Mouse (Mus musculus) hindbrain, embryonic 13.5 days (tissue): Measurements from ENCODE around the gene Rab6b. TPM values are rescaled to one million over a fixed set of nuclear protein-coding genes. Genes with fewer than 3 reads are reported as not detected.

Experiments
- ATAC-seq: fragments of 200-750 bp; cut with Nextera tagmentation; 2 replicates; pipeline ENCODE4 v1.8.0; 2017; ENCODE audit warnings: moderate TSS enrichment; ENCODE audit not compliant: low FRiP score
- H3K27ac ChIP-seq: fragments of 300-500 bp; sonication (generic); 2 replicates; pipeline ENCODE4 v1.5.1; 2015; ENCODE audit warnings: inconsistent platforms, mild to moderate bottlenecking, moderate library complexity
- H3K27me3 ChIP-seq: fragments of 300-500 bp; sonication (generic); 2 replicates; pipeline ENCODE4 v1.6.1; 2015; ENCODE audit warnings: mild to moderate bottlenecking, inconsistent platforms
- H3K36me3 ChIP-seq: fragments of 300-500 bp; sonication (generic); 2 replicates; pipeline ENCODE4 v1.6.1; 2015; ENCODE audit warnings: mild to moderate bottlenecking, inconsistent platforms
- H3K4me1 ChIP-seq: fragments of 300-500 bp; sonication (generic); replicated peaks from 2 replicates; pipeline ENCODE4 v1.6.1; 2015; ENCODE audit warnings: inconsistent platforms
- H3K4me2 ChIP-seq: fragments of 300-500 bp; sonication (generic); 2 replicates; pipeline ENCODE4 v1.6.1; 2015; ENCODE audit warnings: inconsistent platforms, mild to moderate bottlenecking, moderate library complexity
- H3K4me3 ChIP-seq: fragments of 300-500 bp; sonication (generic); 2 replicates; pipeline ENCODE4 v1.5.1; 2015; ENCODE audit warnings: mild to moderate bottlenecking, inconsistent platforms
- H3K9ac ChIP-seq: fragments of 300-500 bp; sonication (generic); 2 replicates; pipeline ENCODE4 v1.6.1; 2015; ENCODE audit warnings: mild to moderate bottlenecking, inconsistent platforms
- H3K9me3 ChIP-seq: fragments of 300-500 bp; sonication (generic); 2 replicates; pipeline ENCODE4 v1.6.1; 2016; ENCODE audit warnings: inconsistent platforms
- WGBS: fragments of 180-500 bp; shearing (Covaris S2); methylation state at CpG from one replicate; pipeline ENCODE4 v1.1.7; 2015; 5-methylcytosine and 5-hydroxymethylcytosine counted together
- polyA plus RNA-seq: library from polyadenylated mRNA; unstranded; fragments of >200 nt; fragmentation: Nextera tagmentation; extraction: Ambion mirVana; gene quantifications from 2 replicates; pipeline ENCODE4 v1.2.1, GENCODE M21; 2015

The Rab6b gene
- polyA plus RNA-seq, 1 experiment from 2014 or later, result 80.2 TPM

DNA sequence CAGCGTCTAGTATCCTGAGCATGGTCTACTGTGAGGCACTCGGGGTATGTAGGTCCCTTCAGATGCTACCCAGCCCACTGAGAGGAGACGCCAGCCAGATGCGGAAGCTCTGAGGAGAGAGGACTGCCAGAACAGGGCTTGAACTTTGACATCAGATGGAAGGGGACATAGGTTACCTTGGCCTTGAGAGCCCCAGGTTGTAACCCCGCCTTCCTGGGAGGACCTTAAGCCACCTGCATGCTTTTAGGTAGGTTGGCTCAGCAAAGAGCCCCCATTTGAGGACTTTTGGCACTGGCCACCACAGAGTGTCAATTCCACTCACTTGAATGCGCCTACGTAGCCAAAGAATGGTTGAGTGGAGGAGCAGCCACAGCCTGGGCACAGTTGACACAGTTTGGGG lies 113.1 kb downstream of the Rab6b start:
- H3K4me1 ChIP-seq, result no peaks in the 10 kb centered on the region; the same call in 1 of the 2 replicates
- no peak for ATAC-seq

DNA sequence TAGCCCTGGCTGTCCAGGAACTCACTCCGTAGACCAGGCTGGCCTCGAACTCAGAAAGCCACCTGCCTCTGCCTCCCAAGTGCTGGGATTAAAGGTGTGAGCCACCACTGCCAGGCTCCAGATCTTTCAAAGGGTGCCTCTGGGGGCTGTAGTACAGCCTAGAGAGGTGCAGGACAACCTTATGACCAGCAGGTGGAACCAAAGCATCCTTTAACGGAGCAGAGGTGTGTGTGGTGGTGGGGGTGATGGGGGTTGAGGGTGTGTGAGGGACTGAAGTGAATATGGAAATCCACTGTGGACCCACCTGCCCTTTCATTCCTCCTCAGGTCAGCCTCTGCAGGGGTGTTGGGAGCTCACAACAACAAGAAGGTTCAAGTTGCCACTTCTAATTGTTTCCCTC lies 113.9 kb downstream of the Rab6b start:
- no peak for ATAC-seq
- no peak overlapping the region for H3K9ac ChIP-seq
- peaks cover 5% of the 10 kb centered on the region for H3K4me1 ChIP-seq
- no peak overlapping the region for H3K27ac ChIP-seq
- H3K4me2 ChIP-seq, result no peak overlapping the region
- no peak overlapping the region for H3K4me3 ChIP-seq
- no peaks in the 10 kb centered on the region for H3K36me3 ChIP-seq
- H3K9me3 ChIP-seq, result no peaks in the 10 kb centered on the region
- 65% methylated on average over 3 of the region's 3 CpGs for WGBS
- no peaks in the 10 kb centered on the region for H3K27me3 ChIP-seq

More for the DNA sequence above, 113.1 kb downstream of the Rab6b start:
- no peak overlapping the region for H3K27ac ChIP-seq
- 94% methylated on average over 7 of the region's 7 CpGs for WGBS
- H3K9ac ChIP-seq, result no peak overlapping the region
- no peaks in the 10 kb centered on the region for H3K27me3 ChIP-seq
- H3K4me3 ChIP-seq, result no peak overlapping the region
- no peaks in the 10 kb centered on the region for H3K36me3 ChIP-seq
- no peaks in the 10 kb centered on the region for H3K9me3 ChIP-seq
- no peak overlapping the region for H3K4me2 ChIP-seq

GRCm38 (mm10) chr9:103226806-103227205 lies 115.2 kb downstream of the Rab6b start:
- no peak for ATAC-seq
- H3K9ac ChIP-seq, result no peak overlapping the region
- H3K4me2 ChIP-seq, result no peak overlapping the region
- WGBS, result 94% methylated on average over 15 of the region's 15 CpGs
- no peak overlapping the region for H3K27ac ChIP-seq
- H3K4me1 ChIP-seq, result peaks cover 8% of the 10 kb centered on the region
- no peaks in the 10 kb centered on the region for H3K36me3 ChIP-seq
- no peak overlapping the region for H3K4me3 ChIP-seq
- no peaks in the 10 kb centered on the region for H3K27me3 ChIP-seq
- no peaks in the 10 kb centered on the region for H3K9me3 ChIP-seq

- H3K4me3 ChIP-seq, result no peak overlapping the region
- no peak overlapping the region for H3K27ac ChIP-seq
- WGBS, result 90% methylated on average over 16 of the region's 16 CpGs
Measured at GRCm38 (mm10) chr9:103227760-103228159, 116.2 kb downstream of the Rab6b start.

GRCm38 (mm10) chr9:103228370-103229003 lies 116.9 kb downstream of the Rab6b start:
- Histone ChIP-seq H3K27ac (no peak overlapping the region), H3K4me1 (peaks cover 8% of the 10 kb centered on the region), H3K27me3 (no peaks in the 10 kb centered on the region), H3K9me3 (no peaks in the 10 kb centered on the region), H3K4me3 (no peak overlapping the region), H3K36me3 (no peaks in the 10 kb centered on the region), H3K4me2 (no peak overlapping the region), H3K9ac (no peak overlapping the region)
- 83% methylated on average over 13 of the region's 13 CpGs for WGBS
- no peak for ATAC-seq

More at GRCm38 (mm10) chr9:103227760-103228159, 116.2 kb downstream of the Rab6b start:
- ATAC-seq, result no peak
- peaks cover 8% of the 10 kb centered on the region for H3K4me1 ChIP-seq
- no peak overlapping the region for H3K9ac ChIP-seq
- H3K36me3 ChIP-seq, result no peaks in the 10 kb centered on the region
- no peaks in the 10 kb centered on the region for H3K27me3 ChIP-seq
- H3K9me3 ChIP-seq, result no peaks in the 10 kb centered on the region
- H3K4me2 ChIP-seq, result no peak overlapping the region

DNA sequence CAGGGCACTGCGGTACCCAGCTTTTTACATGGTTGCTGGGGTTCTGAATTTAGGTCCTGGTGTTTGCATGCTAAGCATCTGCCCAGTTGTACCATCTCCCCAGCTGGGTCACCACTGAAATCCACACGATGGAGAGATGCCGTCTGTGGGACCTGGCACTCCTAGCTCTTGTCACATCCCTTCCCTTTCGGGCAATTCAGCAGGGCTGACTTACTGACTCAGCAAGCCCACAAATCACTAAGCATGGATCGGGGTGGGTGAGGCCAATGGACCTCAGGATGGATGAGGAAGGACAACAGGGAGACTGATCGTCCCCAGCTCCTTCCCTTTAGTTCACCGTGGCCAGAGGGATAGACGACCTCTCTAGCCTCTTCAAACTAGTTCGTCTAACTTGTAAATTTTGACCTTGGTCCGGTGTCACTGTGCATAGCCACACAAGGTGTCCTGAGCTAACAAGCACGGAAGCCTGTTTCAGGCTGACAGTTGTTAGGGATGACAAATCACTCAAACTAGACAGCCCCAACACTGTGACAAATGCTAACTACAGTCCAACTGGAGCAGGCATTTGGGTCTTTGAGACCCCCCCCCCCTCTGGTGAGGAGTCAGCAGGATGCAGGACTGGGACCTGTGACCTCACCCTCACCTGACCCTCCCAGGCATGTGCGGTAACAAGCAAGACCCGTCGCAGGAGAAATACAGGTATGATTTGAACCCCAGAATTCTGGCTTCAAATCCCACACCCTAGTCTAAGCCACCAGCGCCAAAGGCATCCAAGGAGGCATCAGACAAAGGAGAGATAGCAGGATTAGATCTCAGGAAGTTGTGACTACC lies 117.7 kb downstream of the Rab6b start:
- Histone ChIP-seq H3K4me1 (peaks cover 8% of the 10 kb centered on the region), H3K4me2 (peak overlapping the region; percentile 1; the same call in 1 of the 2 replicates), H3K27me3 (no peaks in the 10 kb centered on the region), H3K9ac (no peak overlapping the region), H3K27ac (no peak overlapping the region), H3K36me3 (no peaks in the 10 kb centered on the region), H3K4me3 (no peak overlapping the region), H3K9me3 (no peaks in the 10 kb centered on the region)
- WGBS, result 88% methylated on average over 15 of the region's 15 CpGs
- ATAC-seq, result no peak

DNA sequence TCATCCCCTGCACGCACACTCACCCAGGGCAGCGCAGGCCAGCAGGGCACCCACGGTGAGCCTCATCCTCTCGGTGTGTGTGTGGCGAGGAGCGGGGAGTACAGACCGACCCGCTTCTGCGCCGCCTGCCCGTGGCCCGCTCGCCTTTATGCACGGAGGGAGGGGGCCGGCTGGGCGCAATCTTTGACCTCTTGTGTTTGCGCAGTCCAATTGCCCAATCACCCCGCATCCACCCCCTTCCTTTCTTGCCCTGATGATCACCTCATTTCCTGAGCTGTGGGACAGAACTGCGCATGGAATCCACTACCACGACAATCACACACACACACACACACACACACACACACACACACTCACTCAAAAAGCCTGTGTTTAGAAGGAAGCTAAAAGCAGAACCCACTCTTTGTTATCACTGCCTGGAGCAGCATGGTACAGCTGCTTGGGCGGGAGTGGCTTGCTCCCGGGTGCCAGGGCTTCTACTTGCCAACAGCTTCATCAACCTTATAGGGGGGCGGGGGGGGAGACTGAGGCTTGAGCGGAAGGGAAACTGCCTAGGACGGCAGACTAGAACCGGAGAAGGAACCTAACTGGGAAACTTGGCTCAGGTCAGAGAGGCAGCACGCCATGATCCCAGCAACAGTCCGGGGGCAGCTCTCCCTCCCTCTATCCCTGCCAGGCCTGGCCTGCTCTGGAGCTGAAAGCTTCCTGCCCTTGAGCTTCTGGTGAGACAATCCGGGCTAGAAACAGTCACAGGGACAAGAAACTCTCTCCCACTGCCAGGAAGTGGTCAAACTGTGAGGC lies 118.8 kb downstream of the Rab6b start, which contains the start of the genes Gm20425 and Trf:
Gene Gm20425 (minus strand): TSS at position 157 of the 801 bp plus-strand sequence.
Gene Trf (minus strand): TSS at position 294 of the 801 bp plus-strand sequence.
- 51% methylated on average over 28 of the region's 29 CpGs for WGBS
- H3K27ac ChIP-seq, result peak within 1 kb of the TSS; percentile 70
- no peaks in the 10 kb centered on the region for H3K36me3 ChIP-seq
- peak within 1 kb of the TSS; percentile 61 for H3K9ac ChIP-seq
- no peaks in the 10 kb centered on the region for H3K9me3 ChIP-seq
- peaks cover 13% of the 10 kb centered on the region for H3K4me1 ChIP-seq
- ATAC-seq, result peak; percentile 60; the same call in 1 of the 2 replicates
- peak within 1 kb of the TSS; percentile 41 for H3K4me2 ChIP-seq
- no peaks in the 10 kb centered on the region for H3K27me3 ChIP-seq
- H3K4me3 ChIP-seq, result no peak within 1 kb of the TSS

DNA sequence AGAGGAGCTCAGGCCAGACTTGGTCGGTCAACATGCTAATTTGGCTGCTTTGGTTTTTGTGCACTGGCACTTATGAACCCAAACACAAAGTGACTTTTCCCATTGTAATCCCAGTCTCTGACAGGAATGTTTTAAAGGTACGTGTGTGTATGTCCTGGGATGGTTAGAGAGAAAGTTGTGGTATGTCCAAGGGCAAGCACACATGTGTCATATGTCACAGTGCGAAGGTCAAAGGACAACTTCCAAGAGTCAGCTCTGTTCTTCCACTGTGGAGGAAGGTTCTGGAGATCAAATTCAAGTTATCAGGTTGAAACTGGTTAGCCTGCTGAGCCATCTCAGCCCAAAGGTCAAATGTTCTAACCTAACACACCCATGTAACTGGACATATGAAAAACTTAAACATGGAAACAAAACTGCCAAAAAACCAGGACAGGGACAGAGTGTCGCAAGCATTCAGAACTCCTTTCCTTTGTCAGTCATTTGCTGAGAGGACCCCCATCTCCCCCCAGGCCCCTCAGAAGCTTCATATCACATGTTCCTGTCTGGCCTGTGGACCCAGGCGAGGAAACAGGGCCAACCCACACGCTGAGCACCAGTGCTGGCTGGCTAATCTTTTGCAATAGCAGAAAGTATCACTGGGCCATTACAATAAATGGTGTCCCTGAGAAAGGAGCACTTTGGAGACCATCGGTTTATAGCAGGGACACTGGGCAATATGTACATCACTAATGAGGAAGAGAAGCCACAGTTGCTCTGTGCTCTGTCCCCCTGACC lies 120.8 kb downstream of the Rab6b start:
- Histone ChIP-seq H3K27me3 (no peaks in the 10 kb centered on the region), H3K4me3 (no peak overlapping the region), H3K9me3 (no peaks in the 10 kb centered on the region), H3K9ac (no peak overlapping the region), H3K36me3 (no peaks in the 10 kb centered on the region), H3K27ac (no peak overlapping the region), H3K4me2 (no peak overlapping the region), H3K4me1 (peaks cover 13% of the 10 kb centered on the region)
- 89% methylated on average over 7 of the region's 7 CpGs for WGBS
- no peak for ATAC-seq

DNA sequence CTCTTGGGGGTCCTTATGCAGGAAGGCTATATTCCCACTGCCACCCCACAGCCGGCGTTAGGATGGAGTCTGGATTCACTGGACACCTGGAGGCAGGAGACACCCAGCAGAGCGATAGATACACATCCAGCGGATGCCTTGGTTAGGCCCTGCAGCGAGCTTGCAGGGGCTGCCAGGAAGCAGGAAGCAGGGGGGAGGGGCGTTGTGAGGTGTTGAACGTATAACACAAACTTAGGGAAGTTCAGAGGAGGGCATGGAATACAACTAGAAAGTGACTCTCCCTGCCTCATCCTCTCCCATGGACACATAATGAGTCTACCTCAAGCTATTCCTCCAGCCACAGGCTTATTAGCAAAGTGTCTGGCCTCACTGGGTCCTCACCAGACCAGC lies 121.4 kb downstream of the Rab6b start:
- Histone ChIP-seq H3K9ac (no peak overlapping the region), H3K4me2 (no peak overlapping the region), H3K27me3 (no peaks in the 10 kb centered on the region), H3K4me3 (no peak overlapping the region), H3K27ac (no peak overlapping the region), H3K9me3 (no peaks in the 10 kb centered on the region), H3K36me3 (no peaks in the 10 kb centered on the region), H3K4me1 (peaks cover 13% of the 10 kb centered on the region)
- 83% methylated on average over 7 of the region's 7 CpGs for WGBS
- no peak for ATAC-seq

- WGBS, result 80% methylated on average over 7 of the region's 7 CpGs
- no peak overlapping the region for H3K4me2 ChIP-seq
- no peak overlapping the region for H3K9ac ChIP-seq
- no peak for ATAC-seq
- H3K4me1 ChIP-seq, result peaks cover 13% of the 10 kb centered on the region
- H3K9me3 ChIP-seq, result no peaks in the 10 kb centered on the region
- 0 out of 2 replicates have a peak overlapping the region, but pooled peaks have one; percentile 6 for H3K27ac ChIP-seq
- H3K4me3 ChIP-seq, result no peak overlapping the region
- no peaks in the 10 kb centered on the region for H3K36me3 ChIP-seq
- H3K27me3 ChIP-seq, result no peaks in the 10 kb centered on the region
Measured at GRCm38 (mm10) chr9:103234059-103234458, 122.5 kb downstream of the Rab6b start.

DNA sequence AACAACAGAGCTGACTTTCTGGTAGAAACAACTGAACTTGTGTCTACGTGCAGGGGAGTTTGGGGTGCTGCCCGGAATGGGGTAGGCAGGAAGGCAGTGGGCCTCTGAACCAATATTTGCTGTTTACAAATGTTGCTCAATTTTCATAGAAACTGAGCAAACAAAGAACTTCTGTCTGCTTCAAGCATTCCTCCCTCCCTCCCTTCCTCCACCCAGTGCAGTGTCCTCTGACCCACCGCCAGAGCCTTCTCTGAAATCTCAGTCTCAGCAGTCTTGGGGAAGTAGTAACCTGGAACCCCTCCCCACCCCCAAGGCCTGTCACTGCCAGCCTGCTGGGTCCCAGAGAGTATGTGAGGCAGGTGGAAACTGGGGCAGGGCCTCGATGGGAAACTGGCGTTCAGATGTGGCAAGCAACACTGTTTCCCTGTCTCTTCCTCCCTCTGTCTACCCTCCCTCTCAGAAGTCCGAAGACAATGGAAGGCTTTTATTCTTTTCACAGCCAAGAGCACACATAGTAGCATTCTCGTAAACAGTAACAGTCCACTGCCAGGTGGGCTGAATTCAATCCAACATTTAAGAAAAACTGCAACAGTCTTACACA lies 123.1 kb downstream of the Rab6b start:
- H3K4me3 ChIP-seq, result no peak overlapping the region
- no peaks in the 10 kb centered on the region for H3K9me3 ChIP-seq
- ATAC-seq, result no peak
- H3K9ac ChIP-seq, result no peak overlapping the region
- no peaks in the 10 kb centered on the region for H3K27me3 ChIP-seq
- 0 out of 2 replicates have a peak overlapping the region, but pooled peaks have one; percentile 6 for H3K27ac ChIP-seq
- peaks cover 13% of the 10 kb centered on the region for H3K4me1 ChIP-seq
- WGBS, result 48% methylated on average over 7 of the region's 7 CpGs
- no peaks in the 10 kb centered on the region for H3K36me3 ChIP-seq
- no peak overlapping the region for H3K4me2 ChIP-seq
